Mouse (Mus musculus) gastrocnemius, adult 8-10 months (tissue): ENCODE results near the gene Evi5. TPM values are rescaled to one million over a fixed set of nuclear protein-coding genes. Genes with fewer than 3 reads are reported as not detected.
"Not testable (repeated sequence)": the region's sequence is repeated elsewhere in the genome, so short reads cannot be mapped to it uniquely, and the experiment has no call there.

ENCODE experiments used
- DNase-seq, 2 experiments: peaks; one replicate each; pipeline ENCODE4 v3.0.0; 2022; ENCODE audit warnings: low spot score in 2 of 2
- total RNA-seq, 4 experiments: library from RNA; stranded (reverse); gene quantifications; 2 replicates each; pipeline ENCODE4 v1.2.4; 2022

Gene Evi5
- total RNA-seq, result 10 to 100 TPM; 16.1 to 19.3 (median 17.6) TPM

GRCm38 (mm10) chr5:107874561-107875260, at the start of gene Evi5:
Evi5 (minus strand) TSS chr5:107875107.
- no peak for DNase-seq

GRCm38 (mm10) chr5:107924564-107924963, 49.7 kb upstream of the Evi5 start:
- DNase-seq, result no peak

GRCm38 (mm10) chr5:107922836-107923235, 47.9 kb upstream of the Evi5 start:
- DNase-seq, result no peak

- no peak for DNase-seq
Observed at GRCm38 (mm10) chr5:107921400-107922252, 46.7 kb upstream of the Evi5 start.

- DNase-seq, result no peak
Observed at GRCm38 (mm10) chr5:107915280-107915679, 40.4 kb upstream of the Evi5 start.

GRCm38 (mm10) chr5:107911012-107911411, 36.1 kb upstream of the Evi5 start:
- DNase-seq, result no peak

- no peak for DNase-seq
Observed at GRCm38 (mm10) chr5:107910084-107910616, 35.2 kb upstream of the Evi5 start.

GRCm38 (mm10) chr5:107909668-107910067, 34.8 kb upstream of the Evi5 start:
- DNase-seq, result no peak

- DNase-seq, result no peak
Observed at GRCm38 (mm10) chr5:107908514-107909110, 33.7 kb upstream of the Evi5 start.

GRCm38 (mm10) chr5:107904325-107904724, 29.4 kb upstream of the Evi5 start:
- DNase-seq, result no peak

- no peak for DNase-seq
Observed at GRCm38 (mm10) chr5:107901014-107901615, 26.2 kb upstream of the Evi5 start.

- DNase-seq, result peak; percentile 92 to 93
Observed at GRCm38 (mm10) chr5:107900206-107901013, 25.5 kb upstream of the Evi5 start, which contains the start of gene Rpl5. Rpl5 (plus strand) TSS chr5:107900502.

GRCm38 (mm10) chr5:107896265-107896664, 21.4 kb upstream of the Evi5 start:
- DNase-seq, result no peak

- DNase-seq, result no peak
Observed at GRCm38 (mm10) chr5:107894676-107895075, 19.8 kb upstream of the Evi5 start.

- DNase-seq, result not testable (repeated sequence)
Observed at GRCm38 (mm10) chr5:107891515-107891914, 16.6 kb upstream of the Evi5 start.

- no peak for DNase-seq
Observed at GRCm38 (mm10) chr5:107889994-107890888, 15.3 kb upstream of the Evi5 start.

- DNase-seq, result no peak
Observed at GRCm38 (mm10) chr5:107880710-107881109, 5.8 kb upstream of the Evi5 start.

GRCm38 (mm10) chr5:107877053-107877452, 2.1 kb upstream of the Evi5 start:
- DNase-seq, result no peak

- no peak for DNase-seq
Observed at GRCm38 (mm10) chr5:107875261-107875611, 329 bp upstream of the Evi5 start.

GRCm38 (mm10) chr5:107873886-107874302, 1.0 kb downstream of the Evi5 start:
- DNase-seq, result no peak
